Comparison of ENCODE assay signal across 13 mouse cellular contexts in the genomic region with DNA sequence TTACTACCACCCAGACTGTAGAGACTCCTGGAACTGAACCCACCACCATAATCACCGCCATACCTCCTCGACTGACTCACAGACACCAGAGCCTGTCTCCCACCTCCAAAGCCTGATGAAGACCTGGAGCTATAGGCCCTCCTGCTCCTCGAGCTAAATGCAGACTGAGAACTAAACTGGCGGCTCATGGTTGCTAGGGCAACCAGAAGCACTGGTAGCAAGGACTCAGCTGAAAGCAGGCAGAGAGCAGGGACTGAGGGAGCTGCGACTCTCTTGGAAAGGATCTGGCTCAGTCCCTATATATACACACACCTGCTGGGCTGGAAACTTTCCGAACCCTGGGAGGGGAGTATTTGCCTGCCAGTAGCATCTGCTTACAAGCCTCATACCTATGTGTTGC. TPM values are rescaled to one million over a fixed set of nuclear protein-coding genes. Genes with fewer than 3 reads are reported as not detected.
DNase-seq lines count a peak whose midpoint lies in the region; ATAC-seq lines count a peak whose summit lies in the region.
"Had no signal": no experiment of that assay in that cellular context is flagged by ENCODE, and none has a peak within 500 bp of the region (broad histone marks: within the 10 kb centered on the region; RNA-seq: fewer than 3 reads in every experiment).

Gene Krt77 (minus strand): TSS at position 275 of the 400 bp plus-strand sequence.

- H3K36me3 ChIP-seq in midbrain, embryonic 14.5 days (ENCODE audit: control insufficient read depth, insufficient read depth, low read length), result no peaks in the 10 kb centered on the region
- H3K36me3 ChIP-seq in midbrain, embryonic 11.5 days (ENCODE audit: control insufficient read depth, insufficient read depth, low read length), result no peaks in the 10 kb centered on the region
- H3K36me3 ChIP-seq: G1E; stomach, embryonic 15.5 days had no signal

- H3K4me2 ChIP-seq in midbrain, embryonic 14.5 days (ENCODE audit: low read length), result no peak within 1 kb of the TSS
- H3K4me2 ChIP-seq in midbrain, embryonic 11.5 days, result no peak within 1 kb of the TSS
- H3K4me2 ChIP-seq: stomach, embryonic 15.5 days had no signal

- no peaks in the 10 kb centered on the region for H3K4me1 ChIP-seq in midbrain, embryonic 14.5 days (ENCODE audit: control insufficient read depth, insufficient read depth, low read length)
- no peaks in the 10 kb centered on the region for H3K4me1 ChIP-seq in midbrain, embryonic 11.5 days (ENCODE audit: control insufficient read depth, insufficient read depth, low read length)
- H3K4me1 ChIP-seq: stomach, embryonic 15.5 days had no signal

- no peak within 1 kb of the TSS for H3K4me3 ChIP-seq in midbrain, embryonic 14.5 days (replicated peaks; ENCODE audit: low read depth, low read length)
- no peak within 1 kb of the TSS for H3K4me3 ChIP-seq in midbrain, embryonic 11.5 days (ENCODE audit: low read depth, low read length)
- H3K4me3 ChIP-seq: stomach, embryonic 15.5 days had no signal

- peak; percentile 79 for DNase-seq in midbrain, embryonic 14.5 days
- DNase-seq in midbrain, embryonic 11.5 days (ENCODE audit: low spot score, missing footprints), result no peak
- DNase-seq in frontal cortex, postnatal 36 days (ENCODE audit: low spot score in 2 of 2), result peak; percentile 66 to 81
- DNase-seq in left cerebral cortex, postnatal 36 days (ENCODE audit: low spot score in 2 of 2), result peak; percentile 68 to 70
- DNase-seq in telencephalon, adult 2 months (ENCODE audit: low read depth, low spot score), result peak; percentile 85
- DNase-seq in heart, postnatal 14 days, result no peak
- no peak for DNase-seq in lung, postnatal 4 days
- DNase-seq: adrenal gland, postnatal 10 days; lung, postnatal 14 days had no signal

- H3K27me3 ChIP-seq in midbrain, embryonic 14.5 days (ENCODE audit: control insufficient read depth, insufficient read depth, low read length), result no peaks in the 10 kb centered on the region
- H3K27me3 ChIP-seq in midbrain, embryonic 11.5 days (ENCODE audit: control insufficient read depth, insufficient read depth, low read length), result no peaks in the 10 kb centered on the region
- H3K27me3 ChIP-seq: stomach, embryonic 15.5 days had no signal

- no peak within 1 kb of the TSS for H3K9ac ChIP-seq in midbrain, embryonic 14.5 days (replicated peaks; ENCODE audit: low read length)
- H3K9ac ChIP-seq in midbrain, embryonic 11.5 days (ENCODE audit: low read length), result no peak within 1 kb of the TSS
- H3K9ac ChIP-seq: stomach, embryonic 15.5 days had no signal

- no peak for ATAC-seq in midbrain, embryonic 14.5 days (ENCODE audit: low FRiP score, low TSS enrichment)
- ATAC-seq in midbrain, embryonic 11.5 days (ENCODE audit: low FRiP score), result no peak

- no peak within 1 kb of the TSS for H3K27ac ChIP-seq in midbrain, embryonic 14.5 days (replicated peaks; ENCODE audit: low read depth, low read length)
- H3K27ac ChIP-seq in midbrain, embryonic 11.5 days (ENCODE audit: low read depth, low read length), result no peak within 1 kb of the TSS
- H3K27ac ChIP-seq: stomach, embryonic 15.5 days had no signal

- 25% methylated on average over 6 of the region's 6 CpGs for WGBS in midbrain, embryonic 14.5 days
- 25% methylated on average over 6 of the region's 6 CpGs for WGBS in midbrain, embryonic 11.5 days

- H3K9me3 ChIP-seq in midbrain, embryonic 14.5 days (ENCODE audit: control insufficient read depth, low read length), result no peaks in the 10 kb centered on the region
- H3K9me3 ChIP-seq in midbrain, embryonic 11.5 days (ENCODE audit: control insufficient read depth, low read length), result no peaks in the 10 kb centered on the region
- H3K9me3 ChIP-seq: stomach, embryonic 15.5 days had no signal

- intact Hi-C loops in left cerebral cortex, postnatal 36 days (cut with DNase I), result no loop called here
- intact Hi-C loops in heart, postnatal 14 days (cut with DNase I), result no loop called here

RNA-seq across cellular contexts. Expression of gene Krt77, which starts in this region (rescaled TPM):
- 0.07 and 0.42 TPM in 2 replicates for polyA plus RNA-seq in midbrain, embryonic 14.5 days (2014; fragmentation: Nextera tagmentation; extraction: Ambion mirVana)
- not detected in 2 replicates for polyA plus RNA-seq in midbrain, embryonic 11.5 days (2014; fragmentation: Nextera tagmentation; extraction: Ambion mirVana)
- 1 to 10 TPM; 8.8 to 9.8 TPM for total RNA-seq in left cerebral cortex, postnatal 36 days (2021)
- total RNA-seq in heart, postnatal 14 days (2021), result not detected
- total RNA-seq: adrenal gland, postnatal 10 days; gastrocnemius, adult 18-20 months; hematopoietic stem cell, adult 5-6 weeks had no signal
- polyA plus RNA-seq: G1E had no signal

Comparison
In these comparisons a context has a peak if more than half of its experiments do, and no peak if none do; other contexts are left out.
1. RNA of gene Krt77 (total RNA-seq): 8.8 to 9.8 TPM in left cerebral cortex, postnatal 36 days; not detected in heart, postnatal 14 days; every median in the first group is over 4 times any median in the second.
2. Peak in DNase-seq in midbrain, embryonic 14.5 days; RNA of the gene not detected or under 1 TPM.
3. DNase-seq: peak in frontal cortex, postnatal 36 days (2 of 2), left cerebral cortex, postnatal 36 days (2 of 2) and telencephalon, adult 2 months (single experiment); none in midbrain, embryonic 11.5 days (single experiment), heart, postnatal 14 days (0 of 2) and lung, postnatal 4 days (0 of 2).